Mouse (Mus musculus) neural tube, embryonic 10.5 days (tissue): ENCODE data around the gene Dnal4.
"Not testable (repeated sequence)": the region's sequence is repeated elsewhere in the genome, so short reads cannot be mapped to it uniquely, and the experiment has no call there.

ENCODE experiments used
- DNase-seq: peaks from one replicate; pipeline ENCODE4 v3.0.0-alpha.2; 2017; ENCODE audit warnings: low spot score; ENCODE audit errors: extremely low spot score

Gene Dnal4

GRCm38 (mm10) chr15:79777749-79778148, at the start of gene Dnal4:
Gene Dnal4, minus strand, starts transcription at chr15:79777849.
- no peak for DNase-seq

- no peak for DNase-seq
These were observed 49.6 kb upstream of the Dnal4 start for GRCm38 (mm10) chr15:79827061-79827777.

GRCm38 (mm10) chr15:79826221-79826935, 48.7 kb upstream of the Dnal4 start:
- DNase-seq = no peak

- no peak for DNase-seq
These were observed 47.6 kb upstream of the Dnal4 start for GRCm38 (mm10) chr15:79825146-79825825.

- DNase-seq = no peak
These were observed 46.1 kb upstream of the Dnal4 start for GRCm38 (mm10) chr15:79823588-79824280.

- DNase-seq = no peak
These were observed 44.9 kb upstream of the Dnal4 start for GRCm38 (mm10) chr15:79822265-79823199.

GRCm38 (mm10) chr15:79818325-79818724, 40.7 kb upstream of the Dnal4 start:
- DNase-seq = no peak

- no peak for DNase-seq
These were observed 36.1 kb upstream of the Dnal4 start for GRCm38 (mm10) chr15:79813666-79814258.

GRCm38 (mm10) chr15:79812840-79813239, 35.2 kb upstream of the Dnal4 start:
- DNase-seq = not testable (repeated sequence)

GRCm38 (mm10) chr15:79810997-79811396, 33.3 kb upstream of the Dnal4 start:
- no peak for DNase-seq

- no peak for DNase-seq
These were observed 32.4 kb upstream of the Dnal4 start for GRCm38 (mm10) chr15:79810061-79810460.

GRCm38 (mm10) chr15:79808658-79809057, 31.0 kb upstream of the Dnal4 start:
- no peak for DNase-seq

GRCm38 (mm10) chr15:79808114-79808513, 30.5 kb upstream of the Dnal4 start:
- no peak for DNase-seq

- no peak for DNase-seq
These were observed 29.4 kb upstream of the Dnal4 start for GRCm38 (mm10) chr15:79807050-79807449.

GRCm38 (mm10) chr15:79805246-79805645, 27.6 kb upstream of the Dnal4 start:
- no peak for DNase-seq

GRCm38 (mm10) chr15:79804352-79805071, 26.9 kb upstream of the Dnal4 start, which contains the start of gene Nptxr:
Gene Nptxr, minus strand, starts transcription at chr15:79804766.
- peak; percentile 68 for DNase-seq

- no peak for DNase-seq
These were observed 26.1 kb upstream of the Dnal4 start for GRCm38 (mm10) chr15:79803533-79804351.

- DNase-seq = no peak
These were observed 24.7 kb upstream of the Dnal4 start for GRCm38 (mm10) chr15:79802304-79802703.

GRCm38 (mm10) chr15:79801646-79802045, 24.0 kb upstream of the Dnal4 start:
- no peak for DNase-seq
